Mouse (Mus musculus): Measurements from ENCODE around the gene Coro1c. TPM values are rescaled to one million over a fixed set of nuclear protein-coding genes. Genes with fewer than 3 reads are reported as not detected.

The Coro1c gene
- polyA plus RNA-seq, 1 experiment from 2014 or later: 175 TPM

DNA sequence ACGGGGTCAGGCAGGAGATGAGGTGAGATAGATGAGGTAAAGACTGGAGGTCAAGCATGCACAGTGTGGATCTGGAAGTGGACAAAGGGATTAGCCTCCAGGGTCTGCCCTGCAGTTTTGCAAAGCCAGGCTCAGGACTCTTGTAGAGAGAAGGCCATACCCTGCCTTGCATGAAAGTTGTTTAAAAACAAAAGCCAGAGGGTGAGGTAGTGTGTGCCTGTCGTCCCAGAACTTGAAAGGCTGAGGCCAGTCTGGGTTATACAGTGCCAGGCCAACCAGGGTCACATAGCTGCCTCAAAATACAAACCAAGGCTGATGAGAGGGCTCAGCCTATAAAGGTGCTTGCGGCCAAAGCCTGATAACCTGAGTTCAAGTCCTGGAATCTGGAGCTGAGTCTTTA, 76.8 kb downstream of the Coro1c start:
- Histone ChIP-seq H3K9me3 (ENCODE audit: control insufficient read depth, low read length) (no peaks in the 10 kb centered on the region), H3K27me3 (replicated peaks; ENCODE audit: control insufficient read depth, insufficient read depth, low read length) (no peaks in the 10 kb centered on the region), H3K36me3 (ENCODE audit: control insufficient read depth, insufficient read depth, low read length) (no peaks in the 10 kb centered on the region), H3K4me1 (ENCODE audit: control insufficient read depth, insufficient read depth, low read length) (no peaks in the 10 kb centered on the region), H3K4me2 (ENCODE audit: low read depth, low read length) (no peak overlapping the region), H3K27ac (ENCODE audit: low read length) (no peak overlapping the region), H3K9ac (ENCODE audit: low read depth, low read length) (no peak overlapping the region), H3K4me3 (ENCODE audit: low read length) (no peak overlapping the region)
- 46% methylated on average over 3 of the region's 3 CpGs for WGBS
- ATAC-seq: no peak

DNA sequence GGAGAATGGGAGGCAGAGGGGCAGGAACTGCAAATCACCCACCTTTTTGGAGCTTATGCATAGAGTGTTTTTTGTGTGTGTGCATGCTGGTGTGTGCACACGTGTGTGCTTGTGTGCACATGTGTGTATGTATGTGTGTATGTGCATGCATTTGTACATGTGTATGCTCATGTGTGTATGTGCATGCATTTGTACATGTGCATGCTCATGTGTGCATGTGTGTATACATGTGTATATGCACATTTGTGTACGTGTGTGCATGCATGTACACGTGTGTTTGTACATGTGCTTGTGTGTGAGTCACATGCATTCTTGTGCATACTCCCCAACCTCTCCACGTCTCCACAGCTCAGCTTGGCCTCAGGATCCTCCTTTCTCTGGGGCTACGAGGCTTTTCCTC, 77.8 kb downstream of the Coro1c start:
- Histone ChIP-seq H3K27ac (ENCODE audit: low read length) (no peak overlapping the region), H3K9ac (ENCODE audit: low read depth, low read length) (no peak overlapping the region), H3K4me1 (ENCODE audit: control insufficient read depth, insufficient read depth, low read length) (no peaks in the 10 kb centered on the region), H3K4me2 (ENCODE audit: low read depth, low read length) (no peak overlapping the region), H3K9me3 (ENCODE audit: control insufficient read depth, low read length) (no peaks in the 10 kb centered on the region), H3K4me3 (ENCODE audit: low read length) (no peak overlapping the region), H3K27me3 (replicated peaks; ENCODE audit: control insufficient read depth, insufficient read depth, low read length) (no peaks in the 10 kb centered on the region), H3K36me3 (ENCODE audit: control insufficient read depth, insufficient read depth, low read length) (no peaks in the 10 kb centered on the region)
- ATAC-seq: no peak
- WGBS: 83% methylated on average over 5 of the region's 5 CpGs

DNA sequence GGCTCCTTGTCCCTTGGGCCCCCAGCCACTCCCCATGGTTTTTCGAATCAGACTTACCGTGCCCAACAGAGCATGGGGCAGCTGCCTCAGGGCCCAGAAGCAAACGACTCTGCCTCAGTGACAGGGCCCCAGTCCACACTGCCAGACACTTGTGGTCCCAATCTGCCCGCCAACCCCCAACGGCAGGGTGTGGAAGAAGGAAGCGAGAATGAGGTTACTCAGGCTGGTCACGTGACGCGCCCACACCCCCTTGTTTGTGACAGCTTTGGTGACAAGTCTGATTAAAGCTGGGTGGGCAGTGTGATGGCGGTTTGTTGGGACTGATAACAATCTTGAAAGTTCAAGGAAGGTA, 78.3 kb downstream of the Coro1c start:
- no peak for ATAC-seq
- Histone ChIP-seq H3K9me3 (ENCODE audit: control insufficient read depth, low read length) (no peaks in the 10 kb centered on the region), H3K9ac (ENCODE audit: low read depth, low read length) (no peak overlapping the region), H3K27me3 (replicated peaks; ENCODE audit: control insufficient read depth, insufficient read depth, low read length) (no peaks in the 10 kb centered on the region), H3K27ac (ENCODE audit: low read length) (no peak overlapping the region), H3K4me1 (ENCODE audit: control insufficient read depth, insufficient read depth, low read length) (no peaks in the 10 kb centered on the region), H3K4me2 (ENCODE audit: low read depth, low read length) (no peak overlapping the region), H3K36me3 (ENCODE audit: control insufficient read depth, insufficient read depth, low read length) (no peaks in the 10 kb centered on the region), H3K4me3 (ENCODE audit: low read length) (peak overlapping the region; percentile 5; the same call in 1 of the 2 replicates)
- WGBS: 59% methylated on average over 10 of the region's 10 CpGs

DNA sequence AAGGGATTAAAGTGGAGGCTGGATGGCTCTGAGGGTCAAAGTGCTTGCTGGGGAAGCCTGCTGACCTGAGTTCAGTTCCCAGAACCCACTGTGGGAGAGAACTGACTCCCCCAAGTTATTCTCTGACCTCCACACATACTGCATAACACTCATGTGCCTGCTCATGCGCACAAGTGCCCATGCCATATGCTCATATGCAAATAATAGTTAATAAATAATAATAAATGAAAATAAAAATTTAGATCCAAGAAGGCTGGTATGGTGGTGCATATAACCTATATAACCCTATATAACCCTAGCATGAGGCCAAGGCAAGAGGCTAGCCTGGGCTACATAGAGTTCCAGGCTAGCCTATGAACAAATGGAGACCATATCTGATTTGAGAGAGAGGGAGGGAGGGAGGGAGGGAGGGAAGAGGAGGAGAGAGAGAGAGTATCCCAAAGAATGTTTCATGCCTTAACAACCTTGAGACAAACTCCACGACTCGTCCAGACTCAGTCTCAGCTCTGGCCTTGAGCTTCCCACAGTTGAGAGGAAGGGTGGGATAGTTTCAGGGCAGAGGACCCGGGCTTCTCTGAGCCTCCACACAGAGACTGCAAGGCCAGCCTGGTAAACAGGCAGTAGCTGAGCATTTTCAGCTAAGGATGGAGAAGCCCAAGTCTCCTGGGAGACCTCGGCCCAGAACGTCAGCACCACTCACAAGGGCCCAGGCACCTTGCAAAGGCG, 78.8 kb downstream of the Coro1c start:
- H3K36me3 ChIP-seq (ENCODE audit: control insufficient read depth, insufficient read depth, low read length): no peaks in the 10 kb centered on the region
- WGBS: 78% methylated on average over 7 of the region's 7 CpGs
- no peaks in the 10 kb centered on the region for H3K9me3 ChIP-seq (ENCODE audit: control insufficient read depth, low read length)
- no peak overlapping the region for H3K9ac ChIP-seq (ENCODE audit: low read depth, low read length)
- H3K27ac ChIP-seq (ENCODE audit: low read length): no peak overlapping the region
- no peaks in the 10 kb centered on the region for H3K4me1 ChIP-seq (ENCODE audit: control insufficient read depth, insufficient read depth, low read length)
- no peak for ATAC-seq
- H3K4me2 ChIP-seq (ENCODE audit: low read depth, low read length): no peak overlapping the region
- no peaks in the 10 kb centered on the region for H3K27me3 ChIP-seq (replicated peaks; ENCODE audit: control insufficient read depth, insufficient read depth, low read length)
- H3K4me3 ChIP-seq (ENCODE audit: low read length): peak overlapping the region; percentile 5; the same call in 1 of the 2 replicates

DNA sequence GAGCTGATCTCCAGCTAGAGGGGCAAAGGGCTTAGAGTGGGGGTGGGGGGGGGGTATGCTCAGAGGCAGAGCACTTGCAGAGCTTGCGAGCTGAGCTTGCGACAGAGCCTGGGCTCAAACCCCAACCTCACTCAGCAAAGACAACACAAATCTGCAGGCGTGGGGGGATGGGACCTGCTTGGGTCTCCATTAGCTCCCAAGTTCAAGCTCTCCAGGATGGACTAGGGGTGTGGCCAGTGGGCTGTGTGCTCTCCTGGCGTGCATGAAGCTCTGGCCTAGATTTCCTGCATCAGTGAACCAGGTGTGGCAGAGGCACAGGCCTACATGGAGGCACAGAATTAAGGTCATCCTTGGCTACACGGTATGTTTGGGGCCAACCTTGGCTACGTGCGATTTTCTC, 80.1 kb downstream of the Coro1c start:
- Histone ChIP-seq H3K9me3 (ENCODE audit: control insufficient read depth, low read length) (no peaks in the 10 kb centered on the region), H3K27ac (ENCODE audit: low read length) (no peak overlapping the region), H3K27me3 (replicated peaks; ENCODE audit: control insufficient read depth, insufficient read depth, low read length) (no peaks in the 10 kb centered on the region), H3K9ac (ENCODE audit: low read depth, low read length) (no peak overlapping the region), H3K36me3 (ENCODE audit: control insufficient read depth, insufficient read depth, low read length) (no peaks in the 10 kb centered on the region), H3K4me1 (ENCODE audit: control insufficient read depth, insufficient read depth, low read length) (no peaks in the 10 kb centered on the region), H3K4me3 (ENCODE audit: low read length) (no peak overlapping the region), H3K4me2 (ENCODE audit: low read depth, low read length) (no peak overlapping the region)
- ATAC-seq: 0 out of 2 replicates have a peak, but pooled peaks have one; percentile 41
- WGBS: 48% methylated on average over 7 of the region's 7 CpGs

DNA sequence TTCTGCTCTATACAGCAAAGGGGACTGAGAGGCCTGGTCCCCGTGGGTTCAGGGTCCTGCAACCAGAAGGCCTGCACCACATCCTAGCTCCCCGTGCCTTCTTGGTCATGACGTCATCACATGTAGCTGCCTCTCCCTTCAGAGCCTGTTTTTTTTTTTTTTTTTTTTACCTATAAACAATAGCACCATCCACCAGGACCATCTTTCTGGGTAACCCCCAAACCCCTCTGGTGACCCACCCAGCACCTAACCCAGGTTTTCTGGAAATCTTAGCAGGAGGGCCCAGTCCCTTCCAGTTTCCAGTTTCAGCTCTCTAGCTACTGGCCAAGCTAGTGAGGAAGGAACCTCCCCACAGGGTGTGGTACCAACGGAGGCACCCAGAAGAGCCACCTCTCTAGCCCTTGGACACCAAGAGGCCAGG, 80.6 kb downstream of the Coro1c start:
- H3K27me3 ChIP-seq (replicated peaks; ENCODE audit: control insufficient read depth, insufficient read depth, low read length): no peaks in the 10 kb centered on the region
- 40% methylated on average over 4 of the region's 4 CpGs for WGBS
- ATAC-seq: no peak
- no peaks in the 10 kb centered on the region for H3K4me1 ChIP-seq (ENCODE audit: control insufficient read depth, insufficient read depth, low read length)
- H3K4me3 ChIP-seq (ENCODE audit: low read length): no peak overlapping the region
- H3K9me3 ChIP-seq (ENCODE audit: control insufficient read depth, low read length): no peaks in the 10 kb centered on the region
- no peak overlapping the region for H3K27ac ChIP-seq (ENCODE audit: low read length)
- H3K36me3 ChIP-seq (ENCODE audit: control insufficient read depth, insufficient read depth, low read length): no peaks in the 10 kb centered on the region
- no peak overlapping the region for H3K4me2 ChIP-seq (ENCODE audit: low read depth, low read length)
- no peak overlapping the region for H3K9ac ChIP-seq (ENCODE audit: low read depth, low read length)

DNA sequence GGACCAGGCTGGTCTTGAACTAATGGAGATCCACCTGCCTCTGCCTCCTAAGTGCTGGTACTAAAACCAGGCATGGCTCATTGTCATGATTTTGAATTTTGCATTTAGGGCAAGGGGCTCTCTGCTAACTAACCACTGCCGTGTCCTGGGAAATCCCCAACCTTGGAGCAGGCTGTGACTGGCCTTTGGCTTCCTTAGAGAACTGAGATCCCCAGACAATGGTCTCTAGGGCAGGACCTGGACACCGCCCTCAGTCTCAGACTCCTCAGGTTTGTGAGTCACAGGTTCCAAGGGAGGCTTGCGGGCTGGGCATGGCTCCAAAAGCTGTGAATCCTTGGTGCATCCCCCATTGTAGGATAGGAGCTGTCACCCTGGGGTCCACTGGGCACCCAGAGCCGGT, 81.9 kb downstream of the Coro1c start:
- Histone ChIP-seq H3K4me2 (ENCODE audit: low read depth, low read length) (no peak overlapping the region), H3K9ac (ENCODE audit: low read depth, low read length) (no peak overlapping the region), H3K27ac (ENCODE audit: low read length) (no peak overlapping the region), H3K4me1 (ENCODE audit: control insufficient read depth, insufficient read depth, low read length) (no peaks in the 10 kb centered on the region), H3K9me3 (ENCODE audit: control insufficient read depth, low read length) (no peaks in the 10 kb centered on the region), H3K4me3 (ENCODE audit: low read length) (no peak overlapping the region), H3K36me3 (ENCODE audit: control insufficient read depth, insufficient read depth, low read length) (no peaks in the 10 kb centered on the region), H3K27me3 (replicated peaks; ENCODE audit: control insufficient read depth, insufficient read depth, low read length) (no peaks in the 10 kb centered on the region)
- WGBS: 78% methylated on average over 4 of the region's 4 CpGs
- no peak for ATAC-seq

DNA sequence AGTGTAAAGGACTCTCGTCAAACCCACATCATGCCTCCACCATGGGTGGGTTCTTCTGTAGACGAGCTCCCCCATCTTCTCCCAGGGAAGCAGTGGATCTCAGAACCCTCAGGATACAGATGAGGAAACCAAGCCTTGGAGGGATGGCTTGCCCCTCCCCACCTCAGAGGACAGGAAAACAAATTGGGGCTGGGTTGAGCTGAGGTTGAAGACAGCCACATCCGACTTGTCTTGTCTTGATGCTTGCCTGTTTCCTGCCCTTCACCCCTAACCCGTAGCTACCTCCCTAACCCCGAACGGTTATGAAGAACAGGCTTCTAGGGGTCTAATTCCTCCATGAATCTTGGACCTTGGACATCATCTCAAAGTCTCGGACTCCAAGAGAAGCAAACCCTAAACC, 83.0 kb downstream of the Coro1c start:
- H3K4me2 ChIP-seq (ENCODE audit: low read depth, low read length): no peak overlapping the region
- WGBS: 72% methylated on average over 7 of the region's 7 CpGs

DNA sequence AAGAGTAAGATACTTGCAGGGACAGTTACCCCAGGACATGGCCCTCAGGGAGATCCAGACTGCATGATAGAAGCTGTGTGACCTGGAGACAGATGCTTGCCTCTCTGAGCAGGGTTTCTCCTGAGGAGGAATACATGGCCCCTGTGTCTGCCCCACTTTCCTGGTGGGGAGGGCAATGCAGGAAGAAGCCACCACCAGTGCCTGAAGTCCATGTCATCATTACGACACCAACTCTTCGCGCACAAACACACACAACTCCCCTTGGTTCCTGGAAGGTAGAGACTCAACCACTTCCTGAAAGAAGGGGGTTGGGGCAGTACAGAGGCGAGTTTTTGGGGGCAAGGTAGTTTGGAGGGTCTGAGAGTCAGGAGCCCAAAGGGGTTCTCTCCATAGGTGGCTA, 84.3 kb downstream of the Coro1c start:
- H3K9me3 ChIP-seq (ENCODE audit: control insufficient read depth, low read length): no peaks in the 10 kb centered on the region
- no peak overlapping the region for H3K4me2 ChIP-seq (ENCODE audit: low read depth, low read length)
- H3K9ac ChIP-seq (ENCODE audit: low read depth, low read length): no peak overlapping the region
- no peaks in the 10 kb centered on the region for H3K4me1 ChIP-seq (ENCODE audit: control insufficient read depth, insufficient read depth, low read length)
- 83% methylated on average over 4 of the region's 4 CpGs for WGBS
- H3K27me3 ChIP-seq (replicated peaks; ENCODE audit: control insufficient read depth, insufficient read depth, low read length): no peaks in the 10 kb centered on the region
- no peak overlapping the region for H3K4me3 ChIP-seq (ENCODE audit: low read length)
- no peak for ATAC-seq
- H3K36me3 ChIP-seq (ENCODE audit: control insufficient read depth, insufficient read depth, low read length): no peaks in the 10 kb centered on the region
- H3K27ac ChIP-seq (ENCODE audit: low read length): no peak overlapping the region

More for the DNA sequence above, 83.0 kb downstream of the Coro1c start:
- H3K4me1 ChIP-seq (ENCODE audit: control insufficient read depth, insufficient read depth, low read length): no peaks in the 10 kb centered on the region
- H3K9me3 ChIP-seq (ENCODE audit: control insufficient read depth, low read length): no peaks in the 10 kb centered on the region
- H3K9ac ChIP-seq (ENCODE audit: low read depth, low read length): no peak overlapping the region
- H3K27ac ChIP-seq (ENCODE audit: low read length): no peak overlapping the region
- H3K36me3 ChIP-seq (ENCODE audit: control insufficient read depth, insufficient read depth, low read length): no peaks in the 10 kb centered on the region
- H3K4me3 ChIP-seq (ENCODE audit: low read length): no peak overlapping the region
- no peaks in the 10 kb centered on the region for H3K27me3 ChIP-seq (replicated peaks; ENCODE audit: control insufficient read depth, insufficient read depth, low read length)
- ATAC-seq: no peak

DNA sequence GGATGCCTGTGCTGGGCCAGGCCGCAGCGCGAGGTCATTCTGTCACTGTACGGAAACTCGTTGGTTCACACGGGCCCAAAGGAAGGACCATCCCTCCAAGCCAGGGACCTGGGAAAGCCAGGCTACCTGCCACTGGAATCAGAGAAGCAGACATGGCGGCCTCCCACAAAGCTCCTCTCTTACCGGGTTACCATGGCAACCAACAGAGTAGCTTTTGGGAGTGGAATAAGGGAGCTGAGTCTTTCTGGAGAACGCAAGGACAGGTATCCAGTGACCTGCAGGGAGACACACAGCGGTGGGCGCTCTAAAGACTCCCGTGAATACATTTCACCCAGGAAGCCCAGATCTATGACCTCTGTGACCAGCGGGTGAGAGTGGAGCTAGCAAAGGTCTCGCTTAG, 90.0 kb downstream of the Coro1c start:
- H3K4me2 ChIP-seq (ENCODE audit: low read depth, low read length): no peak overlapping the region
- H3K27me3 ChIP-seq (replicated peaks; ENCODE audit: control insufficient read depth, insufficient read depth, low read length): no peaks in the 10 kb centered on the region
- H3K9me3 ChIP-seq (ENCODE audit: control insufficient read depth, low read length): no peaks in the 10 kb centered on the region
- no peak for ATAC-seq
- no peaks in the 10 kb centered on the region for H3K36me3 ChIP-seq (ENCODE audit: control insufficient read depth, insufficient read depth, low read length)
- 61% methylated on average over 14 of the region's 14 CpGs for WGBS
- no peak overlapping the region for H3K27ac ChIP-seq (ENCODE audit: low read length)
- no peak overlapping the region for H3K4me3 ChIP-seq (ENCODE audit: low read length)
- no peaks in the 10 kb centered on the region for H3K4me1 ChIP-seq (ENCODE audit: control insufficient read depth, insufficient read depth, low read length)
- no peak overlapping the region for H3K9ac ChIP-seq (ENCODE audit: low read depth, low read length)

Data from intestine, embryonic 16.5 days (tissue).